8 mouse cellular contexts compared by ENCODE assay signal in genomic region chr4:133877850-133878755, GRCm38 (mm10). TPM values are rescaled to one million over a fixed set of nuclear protein-coding genes. Genes with fewer than 3 reads are reported as not detected.
A peak's percentile ranks its signal among the peaks of the same experiment; 100 is the strongest.
DNase-seq lines count a peak whose midpoint lies in the region; ATAC-seq and TF ChIP-seq lines count a peak whose summit lies in the region.

No protein-coding gene starts in this region.

- H3K27me3 ChIP-seq in ES-Bruce4 (ENCODE audit: control insufficient read depth, insufficient read depth, low read length, poor library complexity, severe bottlenecking), result no peaks in the 10 kb centered on the region
- no peaks in the 10 kb centered on the region for H3K27me3 ChIP-seq in midbrain, embryonic 14.5 days (ENCODE audit: control insufficient read depth, insufficient read depth, low read length)

- H3K9me3 ChIP-seq in ES-Bruce4 (replicated peaks; ENCODE audit: control insufficient read depth, insufficient read depth, low read length, poor library complexity, severe bottlenecking), result no peaks in the 10 kb centered on the region
- H3K9me3 ChIP-seq in midbrain, embryonic 14.5 days (ENCODE audit: control insufficient read depth, low read length), result no peaks in the 10 kb centered on the region

- H3K4me1 ChIP-seq in ES-Bruce4 (ENCODE audit: control insufficient read depth, insufficient read depth, low read length), result peaks cover 9% of the 10 kb centered on the region
- H3K4me1 ChIP-seq in midbrain, embryonic 14.5 days (ENCODE audit: control insufficient read depth, insufficient read depth, low read length), result no peaks in the 10 kb centered on the region

- H3K4me3 ChIP-seq in layer of hippocampus, adult 2 months, result no peak overlapping the region
- no peak overlapping the region for H3K4me3 ChIP-seq in ES-Bruce4 (ENCODE audit: low read depth, low read length)
- no peak overlapping the region for H3K4me3 ChIP-seq in midbrain, embryonic 14.5 days (replicated peaks; ENCODE audit: low read depth, low read length)

- no peak overlapping the region for H3K4me2 ChIP-seq in midbrain, embryonic 14.5 days (ENCODE audit: low read length)

- ATAC-seq in midbrain, embryonic 14.5 days (ENCODE audit: low FRiP score, low TSS enrichment), result no peak

- TF ChIP-seq POLR2A in ES-Bruce4 (IDR thresholded peaks at IDR 0.05; ENCODE audit: insufficient read depth, low read length), result no peak

- WGBS in midbrain, embryonic 14.5 days, result 88% methylated on average over 14 of the region's 14 CpGs

- no peak for DNase-seq in layer of hippocampus, adult 2 months (ENCODE audit: low spot score in 2 of 2)
- DNase-seq in layer of hippocampus, postnatal 14 days (ENCODE audit: low spot score in 2 of 2), result no peak
- DNase-seq in c-Kit-negative CD71-positive TER-119-positive erythroid progenitor cells, embryonic 14.5 days (ENCODE audit: low read depth, low spot score), result peak; percentile 40
- peak; percentile 66 for DNase-seq in naive thymus-derived CD4-positive, alpha-beta T cell, adult 2 months (ENCODE audit: low read depth)
- no peak for DNase-seq in midbrain, embryonic 14.5 days
- DNase-seq in adrenal gland, adult (ENCODE audit: inconsistent age in 2 of 2, low spot score in 1 of 2), result no peak
- no peak for DNase-seq in urinary bladder, postnatal 4 days (ENCODE audit: low spot score in 2 of 2)

- no peaks in the 10 kb centered on the region; the same call in 1 of the 2 replicates for H3K36me3 ChIP-seq in ES-Bruce4 (ENCODE audit: control insufficient read depth, insufficient read depth, low read length, poor library complexity, severe bottlenecking)
- H3K36me3 ChIP-seq in midbrain, embryonic 14.5 days (ENCODE audit: control insufficient read depth, insufficient read depth, low read length), result no peaks in the 10 kb centered on the region; the same call in 1 of the 2 replicates

- TF ChIP-seq EP300 in ES-Bruce4 (IDR thresholded peaks at IDR 0.05; ENCODE audit: insufficient read depth, low read depth, low read length), result no peak

- H3K27ac ChIP-seq in layer of hippocampus, adult 2 months, result no peak overlapping the region
- peak overlapping the region; percentile 55 for H3K27ac ChIP-seq in ES-Bruce4 (ENCODE audit: insufficient read depth, low read length)
- H3K27ac ChIP-seq in midbrain, embryonic 14.5 days (replicated peaks; ENCODE audit: low read depth, low read length), result no peak overlapping the region

- TF ChIP-seq CTCF in layer of hippocampus, adult 2 months (conservative IDR thresholded peaks at IDR 0.05), result peak; percentile 60
- TF ChIP-seq CTCF in ES-Bruce4 (IDR thresholded peaks at IDR 0.05; ENCODE audit: low read depth, low read length), result peak; percentile 95

- H3K9ac ChIP-seq in ES-Bruce4 (ENCODE audit: low read depth, poor library complexity, severe bottlenecking), result no peak overlapping the region
- H3K9ac ChIP-seq in midbrain, embryonic 14.5 days (replicated peaks; ENCODE audit: low read length), result no peak overlapping the region

RNA-seq across cellular contexts. Expression of gene Rps6ka1, which starts 9.5 kb away (rescaled TPM):
- total RNA-seq in layer of hippocampus, adult 2 months (2021), result 10 to 100 TPM in 1 of 2 experiments, 1 to 10 TPM in 1; 8.6 to 11.9 TPM
- total RNA-seq in layer of hippocampus, postnatal 14 days (2021), result 10 to 100 TPM; 13.6 to 14.4 TPM
- 73.2 and 86.4 TPM in 2 replicates for polyA plus RNA-seq in ES-Bruce4 (2011; ENCODE audit: insufficient read depth, insufficient read length, low read depth, missing spikeins)
- polyA plus RNA-seq in midbrain, embryonic 14.5 days (2014; fragmentation: Nextera tagmentation; extraction: Ambion mirVana), result 18.8 and 22.0 TPM in 2 replicates

Comparison
In these comparisons a context has a peak if more than half of its experiments do, and no peak if none do; other contexts are left out.
1. DNase-seq: peak in c-Kit-negative CD71-positive TER-119-positive erythroid progenitor cells, embryonic 14.5 days (single experiment) and naive thymus-derived CD4-positive, alpha-beta T cell, adult 2 months (single experiment); none in layer of hippocampus, adult 2 months (0 of 2), layer of hippocampus, postnatal 14 days (0 of 2), midbrain, embryonic 14.5 days (single experiment), adrenal gland, adult (0 of 2) and urinary bladder, postnatal 4 days (0 of 2).